Mouse (Mus musculus) liver, postnatal 0 days (tissue): Measurements from ENCODE around the gene Scarf1. TPM values are rescaled to one million over a fixed set of nuclear protein-coding genes. Genes with fewer than 3 reads are reported as not detected.

Source experiments
- ATAC-seq: fragments of 200-750 bp; cut with Nextera tagmentation; 2 replicates; pipeline ENCODE4 v1.8.0; 2017; ENCODE audit warnings: mild to moderate bottlenecking, moderate library complexity
- DNase-seq: peaks from one replicate; pipeline ENCODE4 v3.0.0-alpha.2; 2016
- H3K27ac ChIP-seq: fragments of 300-500 bp; sonication (generic); 2 replicates; pipeline ENCODE4 v1.5.1; 2014; ENCODE audit warnings: antibody characterized with exemption, moderate library complexity, mild to moderate bottlenecking, low read depth
- H3K27me3 ChIP-seq: fragments of 300-500 bp; sonication (generic); 2 replicates; pipeline ENCODE4 v1.6.1; 2014; ENCODE audit warnings: low read length, control low read depth, mixed read lengths; ENCODE audit not compliant: insufficient read depth
- H3K36me3 ChIP-seq: fragments of 300-500 bp; sonication (generic); replicated peaks from 2 replicates; pipeline ENCODE4 v1.6.1; 2014; ENCODE audit warnings: mild to moderate bottlenecking, control low read depth, low read length, moderate library complexity, mixed read lengths; ENCODE audit not compliant: insufficient read depth
- H3K4me1 ChIP-seq: fragments of 300-500 bp; sonication (generic); 2 replicates; pipeline ENCODE4 v1.6.1; 2014; ENCODE audit warnings: antibody characterized with exemption, mild to moderate bottlenecking, control low read depth; ENCODE audit not compliant: insufficient read depth
- H3K4me2 ChIP-seq: fragments of 300-500 bp; sonication (generic); 2 replicates; pipeline ENCODE4 v1.6.1; 2014; ENCODE audit warnings: low read depth, mild to moderate bottlenecking, low read length, moderate library complexity, mixed read lengths
- H3K4me3 ChIP-seq: fragments of 300-500 bp; sonication (generic); 2 replicates; pipeline ENCODE4 v1.5.1; 2014; ENCODE audit warnings: low read depth, low read length
- H3K9ac ChIP-seq: fragments of 300-500 bp; sonication (generic); replicated peaks from 2 replicates; pipeline ENCODE4 v1.6.1; 2014; ENCODE audit warnings: mild to moderate bottlenecking, moderate library complexity
- H3K9me3 ChIP-seq: fragments of 300-500 bp; sonication (generic); 2 replicates; pipeline ENCODE4 v1.6.1; 2016; ENCODE audit warnings: mild to moderate bottlenecking, control low read depth, low read length, mixed read lengths
- CTCF ChIP-seq: sonication (generic); IDR thresholded peaks from 2 replicates; pipeline ENCODE4 v1.5.1; 2016; ENCODE audit warnings: antibody characterized with exemption, low read depth
- EP300 ChIP-seq: IDR thresholded peaks from 2 replicates; pipeline ENCODE4 v1.6.1; 2016; ENCODE audit warnings: antibody characterized with exemption, low read depth, mild to moderate bottlenecking
- WGBS: fragments of 180-500 bp; shearing (Covaris S2); extraction: QIAGEN DNeasy Blood & Tissue Kit; methylation state at CpG from one replicate; pipeline ENCODE4 v1.1.7; 2014; ENCODE audit not compliant: insufficient replicate concordance; 5-methylcytosine and 5-hydroxymethylcytosine counted together
- polyA plus RNA-seq: library from polyadenylated mRNA; unstranded; fragments of >200 nt; fragmentation: Nextera tagmentation; extraction: Ambion mirVana; gene quantifications from 2 replicates; pipeline ENCODE4 v1.2.1, GENCODE M21; 2015

Gene Scarf1
- polyA plus RNA-seq, 1 experiment from 2014 or later = 3.1 TPM

- no peak overlapping the region for H3K27ac ChIP-seq
- H3K9me3 ChIP-seq = no peaks in the 10 kb centered on the region
- no peak overlapping the region for H3K4me2 ChIP-seq
- H3K4me1 ChIP-seq = peaks cover 27% of the 10 kb centered on the region
- H3K9ac ChIP-seq = no peak overlapping the region
- H3K36me3 ChIP-seq = 0 out of 2 replicates have a peak, but pooled peaks cover 6% of the 10 kb centered on the region
- no peak for ATAC-seq
- no peak overlapping the region for H3K4me3 ChIP-seq
- 85% methylated on average over 12 of the region's 12 CpGs for WGBS
- H3K27me3 ChIP-seq = 0 out of 2 replicates have a peak, but pooled peaks cover 4% of the 10 kb centered on the region
- TF ChIP-seq EP300 (no peak), CTCF (no peak)
- DNase-seq = no peak
Observed at GRCm38 (mm10) chr11:75568962-75569361, 55.6 kb downstream of the Scarf1 start.

- Histone ChIP-seq H3K4me3 (no peak overlapping the region), H3K27me3 (0 out of 2 replicates have a peak, but pooled peaks cover 4% of the 10 kb centered on the region), H3K9ac (no peak overlapping the region), H3K27ac (peak overlapping the region; percentile 55; the same call in 1 of the 2 replicates), H3K9me3 (no peaks in the 10 kb centered on the region), H3K4me2 (no peak overlapping the region), H3K36me3 (0 out of 2 replicates have a peak, but pooled peaks cover 6% of the 10 kb centered on the region), H3K4me1 (peaks cover 23% of the 10 kb centered on the region)
- TF ChIP-seq CTCF (no peak), EP300 (no peak)
- ATAC-seq = no peak
- DNase-seq = no peak
- 80% methylated on average over 17 of the region's 17 CpGs for WGBS
Observed at GRCm38 (mm10) chr11:75570375-75571125, 57.2 kb downstream of the Scarf1 start.

DNA sequence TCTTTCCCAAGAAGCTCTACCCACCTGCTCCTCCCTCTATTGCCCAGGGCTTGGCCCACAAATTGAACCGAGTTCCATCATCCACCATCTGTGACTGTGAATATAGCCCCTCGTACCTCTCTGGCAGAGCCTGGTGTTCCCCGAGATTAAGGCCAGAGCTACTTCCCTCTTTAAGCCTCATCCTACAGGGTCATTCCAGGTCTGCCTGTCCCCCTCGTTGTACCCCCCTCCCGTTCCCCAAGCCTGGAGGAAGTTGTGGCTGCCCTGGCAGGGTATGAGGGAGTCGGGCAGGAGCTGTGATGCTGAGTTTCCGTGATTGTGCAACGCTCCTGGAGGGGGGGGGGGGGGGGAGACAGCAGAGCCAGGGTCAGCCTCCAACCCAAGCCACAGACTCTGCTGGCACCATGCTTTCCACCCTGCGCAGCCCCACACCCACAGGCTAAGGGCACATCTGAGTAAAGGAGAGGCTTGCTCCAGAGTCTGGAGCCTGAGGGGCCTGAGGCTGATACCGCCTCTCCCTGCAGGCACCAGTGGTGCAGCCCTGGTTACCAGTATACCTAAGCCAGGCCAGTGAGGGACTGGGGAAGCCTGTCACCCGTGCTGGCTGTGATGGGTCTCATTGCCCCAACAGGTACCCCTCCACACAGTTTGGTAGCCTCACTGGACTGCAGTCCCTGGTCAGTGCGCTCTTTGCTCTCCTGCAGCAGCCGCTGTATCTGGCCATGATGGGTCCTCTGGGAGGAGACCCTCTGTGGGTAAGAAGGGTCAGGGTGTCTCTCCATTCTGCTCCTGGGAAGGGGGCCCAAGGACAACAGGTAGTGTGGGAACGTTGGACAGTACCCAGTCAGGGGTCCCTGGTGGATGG lies 58.0 kb downstream of the Scarf1 start:
- H3K4me3 ChIP-seq = no peak overlapping the region

DNA sequence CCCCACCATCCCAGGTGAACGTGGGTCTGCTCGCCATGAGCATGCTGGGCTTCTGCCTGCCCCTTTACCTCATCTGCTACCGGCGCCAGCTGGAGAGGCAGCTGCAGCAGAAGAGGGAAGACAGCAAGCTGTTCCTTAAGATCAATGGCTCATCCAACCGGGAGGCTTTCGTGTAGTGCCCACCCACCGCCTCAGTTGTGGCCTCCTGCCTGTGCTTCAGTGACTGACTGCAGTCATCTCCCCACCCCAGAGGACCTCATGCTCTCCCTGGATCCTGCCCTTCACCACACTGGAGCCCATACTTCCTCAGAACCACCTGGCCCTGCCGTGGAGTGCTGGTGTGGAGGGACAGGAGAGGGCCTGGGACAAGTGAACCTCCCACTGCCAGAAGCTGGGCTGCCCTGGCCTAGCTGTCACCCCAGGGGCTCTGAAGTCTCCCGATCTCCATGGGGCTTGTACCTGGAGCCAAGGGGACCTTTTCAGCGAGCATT lies 59.0 kb downstream of the Scarf1 start:
- Histone ChIP-seq H3K36me3 (0 out of 2 replicates have a peak, but pooled peaks cover 6% of the 10 kb centered on the region), H3K4me2 (peak overlapping the region; percentile 52), H3K27me3 (0 out of 2 replicates have a peak, but pooled peaks cover 4% of the 10 kb centered on the region), H3K27ac (peak overlapping the region; percentile 64), H3K4me3 (no peak overlapping the region), H3K4me1 (peaks cover 21% of the 10 kb centered on the region), H3K9ac (no peak overlapping the region; the same call in 1 of the 2 replicates), H3K9me3 (no peaks in the 10 kb centered on the region)
- TF ChIP-seq CTCF (no peak), EP300 (no peak)
- ATAC-seq = no peak
- DNase-seq = no peak
- 32% methylated on average over 10 of the region's 10 CpGs for WGBS

More for the DNA sequence above, 58.0 kb downstream of the Scarf1 start:
- 0 out of 2 replicates have a peak, but pooled peaks cover 4% of the 10 kb centered on the region for H3K27me3 ChIP-seq
- 39% methylated on average over 11 of the region's 14 CpGs for WGBS
- DNase-seq = peak; percentile 64
- H3K27ac ChIP-seq = peak overlapping the region; percentile 55; the same call in 1 of the 2 replicates
- 0 out of 2 replicates have a peak, but pooled peaks cover 6% of the 10 kb centered on the region for H3K36me3 ChIP-seq
- H3K4me2 ChIP-seq = no peak overlapping the region
- TF ChIP-seq EP300 (0 out of 2 replicates have a peak, but pooled peaks have one; percentile 26), CTCF (no peak)
- no peak overlapping the region for H3K9ac ChIP-seq
- peak; percentile 51 for ATAC-seq
- H3K9me3 ChIP-seq = no peaks in the 10 kb centered on the region
- peaks cover 23% of the 10 kb centered on the region for H3K4me1 ChIP-seq

DNA sequence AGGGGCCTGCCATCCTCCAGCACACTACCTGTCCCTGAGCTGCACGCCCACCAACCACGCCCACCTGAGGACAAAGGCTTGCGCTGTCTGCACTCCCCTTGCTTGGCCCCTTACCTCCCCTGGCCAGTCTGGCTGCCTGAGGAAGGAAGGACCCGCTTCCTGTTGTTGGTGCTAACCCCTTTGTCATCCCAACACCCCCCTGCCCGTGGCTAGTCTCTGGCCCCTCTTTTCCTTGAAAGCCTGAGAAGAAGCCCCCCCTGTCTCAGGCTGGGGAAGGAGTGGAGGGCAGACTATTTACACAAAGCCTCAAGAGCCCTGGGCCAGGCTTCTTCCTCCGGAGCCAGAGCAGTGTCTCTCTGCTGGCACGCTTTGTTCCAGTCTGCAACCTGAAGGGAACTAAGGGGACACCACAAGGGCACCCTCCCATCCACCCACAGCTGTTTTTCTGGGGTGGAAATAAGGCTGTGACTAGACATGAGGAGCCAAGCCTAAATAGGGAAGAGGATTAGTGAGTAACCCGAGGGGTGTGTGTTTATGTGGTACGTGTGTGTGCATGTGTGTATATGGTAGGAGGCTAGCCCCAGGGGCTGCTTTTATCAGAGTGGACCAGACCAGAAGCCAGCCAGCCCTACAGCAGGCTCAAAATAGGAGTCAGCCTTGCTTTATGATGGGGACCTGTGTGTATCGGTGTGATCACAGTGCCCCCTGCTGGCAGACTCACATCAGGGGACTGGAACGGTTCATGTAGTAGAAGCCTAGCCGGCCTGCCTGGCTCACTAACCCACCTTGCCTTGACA lies 59.7 kb downstream of the Scarf1 start:
- 0 out of 2 replicates have a peak, but pooled peaks cover 4% of the 10 kb centered on the region for H3K27me3 ChIP-seq
- H3K9me3 ChIP-seq = no peaks in the 10 kb centered on the region
- H3K36me3 ChIP-seq = 0 out of 2 replicates have a peak, but pooled peaks cover 6% of the 10 kb centered on the region
- peak; percentile 83 for ATAC-seq
- peak overlapping the region; percentile 52 for H3K4me2 ChIP-seq
- TF ChIP-seq CTCF (peak; percentile 97), EP300 (no peak)
- 10% methylated on average over 12 of the region's 12 CpGs for WGBS
- DNase-seq = peak; percentile 94
- H3K4me1 ChIP-seq = peaks cover 17% of the 10 kb centered on the region
- H3K27ac ChIP-seq = peak overlapping the region; percentile 64
- H3K4me3 ChIP-seq = no peak overlapping the region
- no peak overlapping the region; the same call in 1 of the 2 replicates for H3K9ac ChIP-seq
